Mouse (Mus musculus): ENCODE measurements around the gene Pias4.
A peak's percentile ranks its signal among the peaks of the same experiment; 100 is the strongest.
"Not testable (repeated sequence)": the region's sequence is repeated elsewhere in the genome, so short reads cannot be mapped to it uniquely, and the experiment has no call there.

Pias4 gene

DNA sequence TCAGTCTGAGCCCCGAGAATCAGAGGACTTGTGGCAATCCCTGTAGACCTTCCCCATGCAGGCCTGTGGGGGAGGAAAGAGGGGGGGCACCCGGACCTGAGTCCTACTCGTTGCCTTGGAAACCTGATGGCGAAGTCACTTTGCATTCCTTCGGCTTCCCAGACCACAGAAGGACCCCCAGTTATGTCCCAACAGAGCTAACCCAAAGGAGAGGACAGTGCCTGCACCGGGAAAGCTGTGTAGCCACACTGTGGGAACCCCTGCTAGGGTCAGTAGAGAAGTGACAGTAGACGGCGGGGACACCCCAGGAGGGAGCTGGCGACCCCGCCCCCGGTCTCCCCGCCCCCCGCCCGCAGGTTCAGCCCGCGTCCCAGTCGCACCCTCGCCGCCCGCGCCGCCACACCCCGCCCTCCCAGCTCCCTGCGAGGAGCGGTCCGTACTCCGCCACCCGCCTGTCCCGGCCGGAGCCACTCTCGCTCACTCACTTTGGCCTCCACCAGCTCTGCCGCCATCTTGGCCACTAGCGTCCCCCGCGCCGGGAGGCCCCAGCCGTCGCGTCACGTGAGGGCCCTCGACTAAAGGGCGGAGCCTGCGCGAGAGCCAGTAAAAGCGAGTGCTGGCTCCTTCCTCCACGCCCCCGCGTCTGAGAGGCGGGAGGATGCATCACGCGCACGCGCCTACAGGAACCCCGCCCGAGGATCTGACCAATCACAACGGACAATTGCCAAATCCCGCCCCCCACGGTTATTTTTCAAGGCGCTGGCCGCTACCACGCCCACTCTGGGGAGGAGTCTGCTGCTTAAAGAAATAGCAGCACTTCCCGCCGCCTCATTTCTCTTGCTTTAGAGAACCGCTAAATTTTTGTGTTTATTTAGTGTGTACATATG, at the start of gene Pias4:
Gene Pias4 (minus strand): TSS at position 724 of the 887 bp plus-strand sequence.
- DNase-seq = peak; percentile 100

DNA sequence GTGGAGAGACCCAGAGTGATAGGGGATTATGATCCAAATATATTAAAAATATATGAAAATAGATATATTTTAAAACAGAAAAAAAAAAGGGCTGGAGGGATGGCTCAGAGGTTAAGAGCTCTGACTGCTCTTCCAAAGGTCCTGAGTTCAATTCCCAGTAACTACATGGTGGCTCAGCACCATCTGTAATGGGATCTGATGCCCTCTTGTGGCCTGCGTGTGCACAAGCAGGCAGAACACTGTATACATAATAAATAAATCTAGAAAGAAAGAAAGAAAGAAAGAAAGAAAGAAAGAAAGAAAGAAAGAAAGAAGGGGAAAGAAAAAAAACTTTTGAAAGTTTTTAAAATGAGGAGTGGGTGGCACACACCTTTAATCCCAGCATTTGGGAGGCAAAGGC, 49.5 kb upstream of the Pias4 start:
- not testable (repeated sequence) for DNase-seq

DNA sequence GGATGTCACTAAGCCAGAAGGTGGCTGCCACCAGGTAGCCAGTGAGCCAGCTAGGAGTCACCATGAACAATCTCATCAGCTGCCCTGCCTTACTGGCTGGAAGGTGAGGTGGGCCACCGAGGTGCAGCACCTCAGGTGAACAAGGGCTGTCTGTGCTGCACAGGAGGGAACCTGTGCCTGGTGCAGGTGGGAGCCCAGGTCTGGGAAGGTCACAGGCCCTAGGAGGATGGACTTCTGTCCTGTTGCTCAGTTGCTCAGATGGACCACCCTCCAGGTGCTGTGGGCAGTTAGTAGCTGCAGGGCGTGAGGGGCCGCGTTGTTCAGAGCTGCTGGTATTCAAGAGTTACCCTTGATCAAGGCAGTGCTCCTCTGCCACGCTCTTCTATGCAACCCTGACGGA, 49.1 kb upstream of the Pias4 start:
- peak; percentile 90 for DNase-seq

DNA sequence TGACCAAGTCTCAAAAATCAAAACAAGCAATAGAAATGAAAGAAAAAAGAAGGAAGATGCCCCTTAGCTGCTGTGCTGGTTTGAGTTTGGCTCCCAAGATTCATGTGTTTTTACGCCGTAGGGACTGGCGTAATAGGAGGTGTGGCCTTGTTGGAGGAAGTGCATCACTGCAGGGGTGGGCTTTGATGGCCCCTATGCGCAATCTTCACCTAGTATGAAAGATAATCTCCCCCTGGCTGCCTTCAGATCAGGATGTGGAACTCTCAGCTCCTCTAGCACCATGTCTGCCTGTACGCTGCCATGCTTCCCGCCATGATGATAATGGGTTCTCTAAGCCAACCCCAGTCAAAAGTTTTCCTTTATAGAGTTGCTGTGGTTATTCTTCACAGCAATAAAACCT, 48.5 kb upstream of the Pias4 start:
- DNase-seq = no peak

DNA sequence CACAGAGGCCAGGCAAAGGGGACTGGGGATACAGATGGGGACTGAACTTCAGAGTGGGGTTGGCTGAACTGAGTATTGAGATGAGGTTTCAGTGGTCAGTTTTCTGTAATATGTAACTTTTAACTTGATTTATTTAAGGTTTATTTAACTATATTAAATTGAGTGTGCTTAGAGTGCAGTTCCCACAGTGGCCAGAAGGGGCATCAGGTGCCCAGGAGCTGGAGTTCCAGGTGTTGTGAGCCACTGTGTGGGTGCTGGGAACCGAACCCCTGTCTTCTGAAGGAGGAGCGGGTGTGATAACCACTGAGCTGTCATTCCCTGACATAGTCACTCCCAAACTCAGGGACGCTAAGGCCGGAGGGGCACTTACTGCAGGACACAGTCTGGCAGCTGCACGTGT, 42.4 kb upstream of the Pias4 start:
- DNase-seq = peak; percentile 89

DNA sequence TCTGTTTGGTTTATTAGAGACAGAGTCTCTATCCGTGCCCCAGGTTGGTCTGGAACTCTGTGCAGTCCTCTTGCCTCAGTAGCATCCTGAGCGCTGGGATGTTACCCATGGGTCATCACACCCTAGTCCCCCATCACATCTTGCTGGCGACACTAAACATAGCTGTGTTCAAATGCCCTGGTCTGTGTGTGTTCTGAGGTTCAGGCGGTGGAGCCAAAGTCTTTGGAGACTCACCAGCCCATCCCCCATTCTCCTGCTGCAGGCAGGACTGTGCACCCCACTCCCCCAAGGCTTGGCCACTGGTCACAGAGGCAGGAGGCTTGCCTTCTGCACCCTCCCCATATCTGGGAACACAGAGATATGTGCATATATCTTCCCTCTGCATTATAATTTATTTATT, 36.4 kb upstream of the Pias4 start:
- DNase-seq = peak; percentile 89

DNA sequence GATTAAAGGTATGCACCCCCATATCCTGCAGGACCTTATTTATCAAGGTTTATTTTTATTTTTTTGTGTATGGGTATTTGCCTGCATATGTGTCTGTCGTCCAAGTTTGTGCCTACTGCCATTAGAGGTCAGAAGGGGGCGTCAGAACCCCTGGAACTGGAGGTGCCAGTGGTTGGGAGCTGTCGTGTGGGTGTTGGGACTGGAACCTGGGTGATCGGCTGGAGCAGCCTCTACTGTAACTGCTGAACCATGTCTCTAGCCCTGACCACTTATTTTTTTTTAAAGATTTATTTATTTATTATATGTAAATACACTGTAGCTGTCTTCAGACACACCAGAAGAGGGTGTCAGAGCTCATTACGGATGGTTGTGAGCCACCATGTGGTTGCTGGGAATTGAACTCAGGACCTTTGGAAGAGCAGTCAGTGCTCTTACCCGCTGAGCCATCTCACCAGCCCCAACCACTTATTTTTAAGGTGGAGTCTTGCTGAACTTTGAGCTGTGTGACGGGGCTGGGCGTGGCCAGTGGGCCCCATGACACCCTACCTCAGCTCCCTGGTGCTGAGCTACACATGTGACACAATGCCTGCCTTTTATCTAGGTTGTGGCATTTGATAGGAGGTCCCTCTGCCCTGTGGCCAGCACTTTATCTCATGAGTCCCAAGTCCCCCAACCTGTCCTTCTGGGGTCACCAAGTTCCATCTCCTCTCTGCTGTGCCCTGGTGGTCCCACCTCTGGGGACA, 35.4 kb upstream of the Pias4 start:
- peak; percentile 95 for DNase-seq

DNA sequence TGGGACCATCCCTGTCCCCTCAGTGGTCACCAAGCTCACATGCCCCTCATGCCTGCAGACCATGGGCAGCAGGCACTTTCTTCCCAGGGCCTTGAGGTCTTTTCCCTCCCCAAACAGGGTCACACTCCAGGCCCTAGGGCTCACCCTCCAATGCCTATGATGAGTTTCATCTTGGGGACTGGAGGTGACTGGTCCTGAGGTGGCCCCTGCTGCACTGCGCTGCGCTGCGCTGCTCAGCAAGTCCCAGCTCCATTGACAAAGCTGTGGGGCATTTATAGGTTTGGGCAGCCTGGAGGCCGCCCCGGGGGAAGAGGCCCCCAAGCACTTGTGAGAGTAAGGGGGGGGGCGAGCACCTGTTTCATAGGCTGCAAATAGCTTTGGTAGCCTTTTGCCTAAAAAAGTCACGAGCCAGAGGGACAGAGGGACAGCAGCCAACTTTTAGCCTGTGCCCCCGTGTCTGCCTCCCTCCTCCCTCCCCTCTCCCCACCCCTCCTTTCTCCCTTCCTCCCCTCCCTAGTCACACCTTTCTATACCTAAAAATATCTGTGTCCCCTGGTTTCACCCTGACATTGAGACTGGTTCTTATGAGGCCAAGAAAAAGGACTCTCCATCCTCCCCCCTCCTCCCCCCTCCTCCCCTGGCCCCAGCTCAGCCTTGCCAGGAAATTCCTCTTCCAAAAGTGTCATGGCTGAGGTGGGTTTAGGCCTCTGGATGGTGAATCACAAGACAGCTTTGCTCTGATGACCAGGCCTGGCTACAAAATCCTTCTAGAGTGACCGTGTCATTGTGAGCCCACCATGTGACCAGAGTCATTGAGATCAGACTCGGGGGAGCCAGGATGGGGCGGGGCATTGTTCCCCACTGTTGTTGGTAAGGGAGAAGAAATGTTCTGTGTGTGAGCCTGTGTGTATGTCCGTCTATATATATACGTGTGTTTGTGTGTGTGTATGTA, 34.4 kb upstream of the Pias4 start, which contains the start of gene Nmrk2:
Gene Nmrk2 (minus strand): TSS at position 245 of the 952 bp plus-strand sequence.
- DNase-seq = peak; percentile 98

DNA sequence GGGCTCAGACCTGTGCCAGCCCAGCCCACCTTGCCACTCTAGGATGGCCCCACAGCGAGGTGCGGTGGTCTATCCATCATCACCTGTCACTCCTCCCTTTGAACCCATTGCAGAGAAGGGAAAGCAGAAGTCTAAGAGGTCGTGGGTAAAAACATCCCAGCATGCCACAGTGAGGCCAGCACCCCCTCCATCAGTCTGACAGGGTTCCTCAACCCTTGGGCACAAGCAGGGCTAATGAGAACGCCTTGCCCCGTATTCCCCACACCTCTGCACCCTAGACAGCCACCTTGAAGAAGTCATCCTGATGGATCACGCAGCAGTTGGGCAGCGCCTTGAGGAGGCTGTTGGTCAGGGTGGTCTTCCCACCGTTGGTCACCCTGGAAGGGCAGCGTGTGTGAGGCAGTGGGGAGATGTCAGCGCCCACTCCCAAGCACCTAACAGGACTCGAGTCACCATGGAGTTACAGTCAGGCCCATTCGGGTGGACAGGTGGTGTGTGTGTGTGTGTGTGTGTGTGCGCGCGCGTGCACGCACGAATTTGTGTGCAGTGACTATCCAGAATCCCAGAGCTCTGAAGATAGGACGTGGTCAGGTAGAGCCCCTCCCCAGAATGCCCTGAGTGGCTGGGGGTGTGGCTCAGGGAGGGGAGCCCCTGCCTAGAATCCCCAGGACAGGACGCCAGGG, 33.0 kb upstream of the Pias4 start:
- DNase-seq = peak; percentile 93

DNA sequence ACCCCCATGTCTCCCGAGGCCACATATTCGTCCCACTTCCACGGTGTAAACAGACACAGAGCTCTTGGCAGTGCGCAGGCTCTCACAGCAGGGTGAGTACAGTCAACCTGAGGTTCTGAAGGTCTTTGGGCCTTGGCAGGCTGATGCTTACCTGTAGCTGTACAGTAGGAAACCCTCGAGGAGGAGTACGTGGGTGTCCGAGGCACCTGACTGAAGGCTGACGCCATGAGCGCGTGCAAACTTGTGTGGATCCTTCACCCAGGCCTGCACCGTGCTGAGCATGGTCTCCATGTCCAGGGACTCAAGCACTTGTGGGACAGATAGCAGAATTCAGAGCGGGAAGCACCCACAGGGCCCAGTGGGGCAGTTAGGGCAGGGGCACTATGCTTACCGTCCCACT, 32.4 kb upstream of the Pias4 start:
- DNase-seq = peak; percentile 93

DNA sequence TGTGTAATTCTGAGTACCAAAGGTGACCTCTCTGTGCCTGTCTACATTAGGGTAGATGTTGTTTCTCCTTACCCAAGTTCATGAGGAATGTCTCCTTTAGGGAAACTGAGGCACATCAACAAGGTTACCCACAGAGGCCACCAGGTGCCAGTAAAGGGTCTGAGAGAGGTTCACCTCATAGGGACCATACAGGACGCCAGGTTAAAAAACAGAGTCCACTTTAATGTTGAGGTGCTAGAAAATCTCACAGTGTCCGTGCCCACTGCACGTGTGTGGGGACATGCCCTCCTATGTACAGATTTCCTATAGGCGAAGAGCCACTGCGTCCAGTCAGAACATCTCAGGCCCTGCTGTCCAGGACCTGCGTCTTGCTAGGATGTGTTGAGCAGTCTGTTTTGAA, 31.3 kb upstream of the Pias4 start:
- DNase-seq = peak; percentile 88

DNA sequence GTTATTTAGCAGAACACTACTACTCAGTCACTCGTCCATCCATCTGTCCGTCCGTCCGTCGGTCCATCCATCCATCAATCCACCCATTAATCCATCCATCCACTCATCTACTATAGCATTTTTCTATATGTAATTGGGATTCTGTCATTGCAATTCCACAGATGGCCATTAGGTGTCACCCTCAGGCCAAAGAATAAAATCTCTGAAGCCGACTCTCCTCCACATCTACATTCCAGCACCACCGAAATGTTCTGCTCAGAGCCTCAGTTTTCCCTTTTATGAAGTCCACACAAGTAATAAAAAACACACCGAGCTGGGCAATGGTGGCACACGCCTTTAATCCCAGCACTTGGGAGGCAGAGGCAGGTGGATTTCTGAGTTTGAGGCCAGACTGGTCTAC, 30.5 kb upstream of the Pias4 start:
- DNase-seq = peak; percentile 89

DNA sequence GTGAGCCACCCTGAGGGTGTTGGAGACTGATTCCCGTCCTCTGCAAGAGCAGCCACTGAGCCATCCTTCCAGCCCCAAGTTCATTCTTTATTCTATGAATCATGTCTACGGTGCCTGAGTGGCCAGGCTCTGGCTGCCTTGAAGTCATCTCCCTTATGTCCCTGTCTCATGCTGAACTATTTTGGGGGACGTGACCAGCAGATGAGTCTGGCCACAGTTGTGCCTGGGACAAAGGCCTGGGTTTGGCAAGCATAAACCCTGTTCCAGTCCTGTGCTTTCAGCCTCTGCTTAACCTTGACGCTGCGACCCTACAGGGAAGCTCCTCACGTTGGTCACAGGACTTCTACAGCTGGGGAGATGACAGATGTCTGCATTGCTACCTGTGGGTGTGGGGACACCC, 29.6 kb upstream of the Pias4 start:
- peak; percentile 97 for DNase-seq

DNA sequence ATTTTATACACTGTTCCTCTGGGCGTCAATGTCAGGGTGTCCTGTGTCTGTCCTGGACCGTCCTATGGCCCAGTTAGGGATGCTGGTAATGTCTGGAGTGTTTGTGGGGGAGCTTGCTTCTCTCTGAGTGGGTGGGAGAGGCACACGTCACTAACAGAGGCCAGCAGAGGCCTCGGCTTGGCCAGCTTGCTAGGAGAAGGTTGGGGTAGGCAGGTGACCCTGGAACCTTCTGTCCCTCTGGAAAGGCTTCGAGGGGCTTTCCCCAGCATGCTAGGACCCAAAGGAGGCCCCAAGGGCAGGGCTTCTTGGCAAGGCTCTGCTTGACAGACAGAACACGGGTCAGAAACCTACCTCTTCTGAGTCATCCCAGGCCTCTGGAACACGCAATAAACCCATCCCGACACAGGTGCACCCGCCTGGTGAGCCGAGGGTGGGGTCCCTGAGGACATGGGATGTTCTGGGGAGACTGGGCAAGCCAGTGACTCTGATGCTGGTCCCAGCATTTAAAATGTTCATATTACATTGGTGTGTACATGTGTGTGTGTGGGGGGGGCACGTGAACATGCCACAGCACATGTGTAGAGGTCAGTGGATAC, 28.8 kb upstream of the Pias4 start:
- DNase-seq = peak; percentile 95

DNA sequence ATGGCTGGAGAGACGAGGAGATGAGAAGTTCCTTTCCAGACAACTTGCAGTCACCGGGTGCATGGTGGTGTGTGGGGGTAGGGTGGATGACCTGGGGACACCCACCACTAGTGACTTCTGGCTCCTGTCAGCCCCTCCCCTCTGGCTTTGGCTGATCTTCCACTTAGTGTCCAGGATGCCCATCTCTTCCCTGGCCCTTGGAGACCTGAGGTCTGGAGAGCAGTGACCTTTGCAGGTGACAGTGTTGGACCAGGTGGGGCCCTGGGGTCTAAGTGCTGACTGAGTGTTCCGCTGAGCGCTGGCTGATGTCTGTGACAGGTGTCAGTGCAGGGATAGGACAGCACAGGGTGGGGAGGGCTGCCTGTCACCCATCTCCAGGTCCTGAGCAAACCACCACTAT, 27.6 kb upstream of the Pias4 start:
- DNase-seq = peak; percentile 94

DNA sequence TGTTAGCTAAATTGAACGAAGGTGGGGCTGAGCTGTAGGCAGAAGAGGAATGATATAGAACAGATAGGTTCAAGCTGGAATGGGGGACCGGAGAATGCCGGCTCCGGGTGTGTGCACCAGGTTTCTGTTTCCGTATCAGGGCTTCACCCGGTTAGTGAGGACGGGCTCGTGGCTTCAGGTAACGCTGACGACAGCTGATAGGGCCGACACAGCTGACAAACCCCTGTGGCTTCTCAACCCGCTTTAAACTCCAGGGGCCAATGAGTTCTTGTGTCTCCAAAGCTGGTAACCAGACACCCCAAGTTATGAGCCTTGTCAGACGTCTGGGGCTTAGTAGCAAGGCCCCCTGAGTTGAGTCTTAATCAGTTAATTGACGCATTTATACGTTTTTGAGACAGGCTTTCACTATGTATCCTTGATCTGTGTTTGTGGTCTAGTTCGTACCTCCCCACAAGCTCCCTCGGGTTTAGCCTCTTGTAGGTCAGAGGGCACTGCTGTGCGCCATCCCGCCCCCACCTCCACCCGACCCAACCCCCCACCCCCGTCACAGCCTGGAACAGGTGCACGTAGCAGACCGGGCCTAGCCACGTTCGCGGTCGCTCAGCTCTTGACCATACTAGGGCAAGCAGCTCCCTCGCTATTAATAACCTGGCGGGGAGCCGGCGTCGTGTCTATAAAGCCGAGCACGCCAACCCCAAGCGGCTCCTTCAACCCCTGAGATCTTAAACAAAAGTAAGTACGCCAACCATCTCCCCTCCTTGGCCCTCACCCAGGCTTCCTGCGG, 26.5 kb upstream of the Pias4 start:
- DNase-seq = peak; percentile 97

DNA sequence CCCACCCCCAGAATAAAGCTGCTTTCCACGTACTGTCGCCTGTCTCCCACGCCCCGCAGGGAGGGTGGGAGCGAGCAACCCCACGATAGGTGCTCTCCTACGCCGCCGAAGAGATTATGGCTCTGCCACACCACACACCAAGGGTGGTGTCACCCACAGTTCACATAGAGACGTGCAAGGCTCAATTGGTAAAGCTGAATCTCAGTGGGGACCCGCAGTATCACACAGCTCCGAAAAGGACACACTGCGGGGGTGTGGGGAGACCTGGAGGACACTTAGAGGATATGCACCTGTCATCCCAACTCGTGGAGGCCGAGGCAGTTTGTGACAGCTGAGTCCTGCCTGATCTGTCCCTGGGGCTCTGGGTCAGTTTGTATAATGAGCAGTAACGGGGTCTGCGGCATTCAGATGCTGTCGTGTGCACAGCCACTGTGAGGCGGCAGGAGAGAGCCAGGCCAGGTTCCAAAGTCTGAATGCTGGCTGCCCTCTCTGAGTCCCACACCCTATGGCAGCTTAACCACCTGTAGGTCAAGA, 25.3 kb upstream of the Pias4 start:
- DNase-seq = peak; percentile 97

DNA sequence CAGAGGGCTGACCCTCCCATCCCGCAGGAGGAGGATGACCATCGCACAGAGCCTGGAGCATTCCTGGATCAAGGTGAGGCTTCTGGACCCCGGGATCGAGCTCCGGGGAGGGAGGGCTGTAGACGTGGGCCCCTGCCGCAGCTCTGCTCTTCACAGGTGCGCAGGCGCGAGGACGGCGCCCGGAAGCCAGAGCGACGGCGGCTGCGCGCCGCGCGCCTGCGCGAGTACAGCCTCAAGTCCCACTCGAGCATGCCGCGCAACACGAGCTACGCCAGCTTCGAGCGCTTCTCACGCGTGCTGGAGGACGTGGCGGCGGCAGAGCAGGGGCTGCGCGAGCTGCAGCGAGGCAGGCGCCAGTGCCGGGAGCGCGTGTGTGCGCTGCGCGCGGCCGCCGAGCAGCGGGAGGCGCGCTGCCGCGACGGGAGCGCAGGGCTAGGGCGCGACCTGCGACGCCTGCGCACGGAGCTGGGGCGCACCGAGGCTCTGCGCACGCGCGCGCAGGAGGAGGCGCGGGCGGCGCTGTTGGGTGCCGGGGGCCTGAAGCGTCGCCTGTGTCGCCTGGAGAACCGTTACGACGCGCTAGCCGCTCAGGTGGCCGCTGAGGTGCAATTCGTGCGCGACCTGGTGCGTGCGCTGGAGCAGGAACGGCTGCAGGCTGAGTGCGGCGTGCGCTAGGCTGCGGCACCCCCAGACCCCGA, 24.7 kb upstream of the Pias4 start:
- DNase-seq = peak; percentile 99

DNA sequence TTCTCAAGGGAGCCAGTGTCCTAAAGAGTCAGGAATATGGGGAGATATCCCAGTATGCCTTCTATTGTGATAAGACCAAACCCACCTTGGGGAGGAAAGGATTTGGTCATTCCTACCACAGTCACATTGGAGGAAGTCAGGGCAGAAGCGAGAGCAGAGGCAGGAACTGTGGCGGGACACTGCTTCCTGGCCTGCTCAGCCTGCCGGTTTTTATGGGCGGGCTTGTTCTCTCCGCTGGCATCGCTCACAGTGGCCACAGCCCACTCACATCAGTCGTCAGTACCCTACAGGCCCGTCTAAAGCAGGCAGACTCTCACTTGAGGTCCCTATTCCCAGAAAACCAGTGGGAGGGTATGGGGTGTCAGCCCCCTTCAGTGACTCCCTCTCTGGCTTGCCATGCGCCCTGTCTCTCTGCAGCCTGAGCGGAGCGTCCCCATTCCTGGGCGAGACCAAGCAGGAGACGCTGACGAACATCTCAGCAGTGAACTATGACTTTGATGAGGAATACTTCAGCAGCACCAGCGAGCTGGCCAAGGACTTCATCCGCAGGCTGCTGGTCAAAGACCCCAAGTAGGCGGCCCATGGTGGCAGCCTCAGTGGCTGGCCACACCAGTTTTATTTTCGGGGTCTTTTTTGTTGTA, 23.7 kb upstream of the Pias4 start:
- peak; percentile 96 for DNase-seq

DNA sequence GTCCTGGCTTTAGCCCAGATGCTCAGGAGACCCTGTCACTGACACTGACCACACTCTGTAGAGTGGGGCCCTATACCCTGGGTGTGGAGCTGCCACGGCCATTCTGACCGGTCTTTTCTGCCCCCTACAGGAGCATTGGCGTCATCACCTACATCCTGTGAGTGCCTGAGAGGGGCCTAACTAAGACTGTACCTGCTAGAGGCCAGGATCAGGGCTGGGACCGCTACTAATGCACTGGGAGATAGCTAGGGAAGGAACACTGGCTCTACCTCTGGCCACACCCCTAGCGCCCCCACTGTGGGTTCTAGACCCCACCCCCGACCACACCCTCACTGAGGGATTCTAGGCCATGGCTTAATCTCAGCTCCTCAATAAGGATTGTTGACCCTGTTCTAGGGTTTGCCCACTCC, 23.2 kb upstream of the Pias4 start:
- peak; percentile 94 for DNase-seq

All from heart, adult 11 months (tissue).